Mouse (Mus musculus): ENCODE measurements around the gene Grm2. TPM values are rescaled to one million over a fixed set of nuclear protein-coding genes. Genes with fewer than 3 reads are reported as not detected.
"Not testable (repeated sequence)": the region's sequence is repeated elsewhere in the genome, so short reads cannot be mapped to it uniquely, and the experiment has no call there.

The Grm2 gene
- total RNA-seq, 1 experiment from 2014 or later: not detected

GRCm38 (mm10) chr9:106659935-106660334 is 4.1 kb upstream of the Grm2 start:
- ATAC-seq (replicated peaks in 1 of 2; ENCODE audit: insufficient read depth in 1 of 2, low FRiP score in 2 of 2, low TSS enrichment in 1 of 2, low read depth in 1 of 2, poor library complexity in 2 of 2, severe bottlenecking in 2 of 2): no peak

- ATAC-seq (replicated peaks in 1 of 2; ENCODE audit: insufficient read depth in 1 of 2, low FRiP score in 2 of 2, low TSS enrichment in 1 of 2, low read depth in 1 of 2, poor library complexity in 2 of 2, severe bottlenecking in 2 of 2): no peak
Observed at GRCm38 (mm10) chr9:106659441-106659840, 3.6 kb upstream of the Grm2 start.

- ATAC-seq (replicated peaks in 1 of 2; ENCODE audit: insufficient read depth in 1 of 2, low FRiP score in 2 of 2, low TSS enrichment in 1 of 2, low read depth in 1 of 2, poor library complexity in 2 of 2, severe bottlenecking in 2 of 2): no peak
Observed at GRCm38 (mm10) chr9:106657592-106657991, 1.7 kb upstream of the Grm2 start.

- ATAC-seq (replicated peaks in 1 of 2; ENCODE audit: insufficient read depth in 1 of 2, low FRiP score in 2 of 2, low TSS enrichment in 1 of 2, low read depth in 1 of 2, poor library complexity in 2 of 2, severe bottlenecking in 2 of 2): no peak
Observed at GRCm38 (mm10) chr9:106656820-106657219, 938 bp upstream of the Grm2 start.

- no peak for ATAC-seq (replicated peaks in 1 of 2; ENCODE audit: insufficient read depth in 1 of 2, low FRiP score in 2 of 2, low TSS enrichment in 1 of 2, low read depth in 1 of 2, poor library complexity in 2 of 2, severe bottlenecking in 2 of 2)
Observed at GRCm38 (mm10) chr9:106652720-106653119, 3.2 kb downstream of the Grm2 start.

DNA sequence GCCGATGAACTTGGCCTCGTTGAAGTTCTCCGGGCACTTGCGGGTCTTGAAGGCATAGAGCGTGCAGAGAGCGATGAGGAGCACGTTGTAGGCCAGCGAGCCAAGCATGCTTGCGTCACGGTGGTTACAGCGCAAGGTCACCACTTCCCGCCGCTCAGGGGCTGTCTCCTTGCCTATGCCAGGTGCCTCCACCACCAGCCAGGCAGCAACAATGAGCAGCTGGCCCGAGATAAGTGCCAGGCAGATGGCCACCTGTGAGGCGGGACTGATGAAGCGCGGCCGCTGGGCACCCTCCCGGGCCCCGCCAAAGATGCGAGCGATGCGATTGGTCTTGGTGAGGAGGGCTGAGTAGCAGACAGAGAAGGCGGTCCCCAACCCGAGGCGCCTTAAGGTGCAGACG is 8.7 kb downstream of the Grm2 start:
- ATAC-seq (replicated peaks in 1 of 2; ENCODE audit: insufficient read depth in 1 of 2, low FRiP score in 2 of 2, low TSS enrichment in 1 of 2, low read depth in 1 of 2, poor library complexity in 2 of 2, severe bottlenecking in 2 of 2): no peak

DNA sequence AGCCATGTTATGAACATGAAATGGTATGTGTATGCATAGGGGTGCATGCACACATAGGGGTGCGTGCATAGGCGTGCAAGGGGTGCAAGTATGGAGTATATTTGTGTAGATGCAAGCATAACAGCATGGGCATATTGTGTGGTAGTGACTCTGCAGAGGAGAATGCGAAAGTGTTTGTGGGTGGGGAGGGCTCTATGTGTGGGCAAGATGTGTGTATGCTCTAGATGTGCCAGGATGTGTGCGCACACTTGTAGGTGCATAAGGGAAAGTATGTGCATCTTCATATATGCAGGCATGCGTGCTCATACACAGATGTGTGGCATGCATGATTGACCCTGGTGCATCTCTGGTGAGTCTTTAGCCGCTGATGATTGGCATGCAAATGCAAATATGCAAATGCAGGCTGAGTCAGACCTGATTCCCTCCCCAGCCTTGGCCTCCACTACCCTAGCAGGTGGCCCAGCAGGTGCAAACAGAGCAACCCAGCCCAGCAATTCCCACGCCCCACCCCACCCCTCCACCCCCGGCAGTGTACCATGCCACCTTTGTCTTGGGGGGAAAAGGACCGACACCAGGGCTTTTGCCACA is 10.1 kb downstream of the Grm2 start:
- no peak for ATAC-seq (replicated peaks in 1 of 2; ENCODE audit: insufficient read depth in 1 of 2, low FRiP score in 2 of 2, low TSS enrichment in 1 of 2, low read depth in 1 of 2, poor library complexity in 2 of 2, severe bottlenecking in 2 of 2)

DNA sequence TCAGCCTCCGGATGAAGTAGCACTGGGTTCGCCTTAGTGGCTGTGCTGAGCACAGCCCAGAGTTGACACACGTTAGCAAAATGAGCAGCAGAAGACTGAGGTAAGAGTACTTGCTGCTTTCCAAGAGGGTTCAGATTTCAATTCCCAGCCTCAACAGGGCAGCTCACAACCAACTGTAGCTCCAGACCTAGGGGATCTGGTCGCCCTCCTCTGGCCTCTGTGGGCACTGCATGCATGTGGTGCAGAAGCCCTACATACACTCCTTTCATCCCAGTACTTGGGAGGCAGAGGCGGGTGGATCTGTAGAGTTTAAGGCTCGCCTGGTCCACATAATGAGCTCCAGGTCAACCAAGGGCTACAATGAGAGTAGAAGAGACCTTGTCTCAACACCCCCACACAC is 12.1 kb downstream of the Grm2 start:
- ATAC-seq (replicated peaks in 1 of 2; ENCODE audit: insufficient read depth in 1 of 2, low FRiP score in 2 of 2, low TSS enrichment in 1 of 2, low read depth in 1 of 2, poor library complexity in 2 of 2, severe bottlenecking in 2 of 2): no peak

DNA sequence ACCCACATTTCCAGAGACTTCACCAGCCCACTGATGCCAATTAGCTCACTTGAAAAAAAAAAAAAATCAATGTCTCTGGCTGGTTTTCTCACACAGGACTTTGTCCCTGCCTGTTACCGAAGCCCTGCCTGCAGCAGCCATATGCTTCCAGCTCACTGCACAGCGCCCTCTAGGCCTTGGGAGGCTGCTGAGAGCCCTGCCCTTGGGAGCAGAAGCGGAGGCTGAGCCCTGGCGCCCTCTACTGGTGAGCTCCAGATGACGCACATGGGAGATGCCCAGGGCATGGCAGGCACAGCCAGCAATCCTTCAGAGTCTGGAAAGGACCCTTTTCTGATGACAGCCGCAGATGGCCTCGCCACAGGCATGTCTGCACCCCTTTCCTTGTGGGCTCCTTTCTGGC is 12.8 kb downstream of the Grm2 start:
- ATAC-seq (replicated peaks in 1 of 2; ENCODE audit: insufficient read depth in 1 of 2, low FRiP score in 2 of 2, low TSS enrichment in 1 of 2, low read depth in 1 of 2, poor library complexity in 2 of 2, severe bottlenecking in 2 of 2): peak; percentile 81 to 85

- no peak for ATAC-seq (replicated peaks in 1 of 2; ENCODE audit: insufficient read depth in 1 of 2, low FRiP score in 2 of 2, low TSS enrichment in 1 of 2, low read depth in 1 of 2, poor library complexity in 2 of 2, severe bottlenecking in 2 of 2)
Observed at GRCm38 (mm10) chr9:106641346-106641745, 14.5 kb downstream of the Grm2 start.

GRCm38 (mm10) chr9:106638154-106638553 is 17.7 kb downstream of the Grm2 start:
- no peak for ATAC-seq (replicated peaks in 1 of 2; ENCODE audit: insufficient read depth in 1 of 2, low FRiP score in 2 of 2, low TSS enrichment in 1 of 2, low read depth in 1 of 2, poor library complexity in 2 of 2, severe bottlenecking in 2 of 2)

DNA sequence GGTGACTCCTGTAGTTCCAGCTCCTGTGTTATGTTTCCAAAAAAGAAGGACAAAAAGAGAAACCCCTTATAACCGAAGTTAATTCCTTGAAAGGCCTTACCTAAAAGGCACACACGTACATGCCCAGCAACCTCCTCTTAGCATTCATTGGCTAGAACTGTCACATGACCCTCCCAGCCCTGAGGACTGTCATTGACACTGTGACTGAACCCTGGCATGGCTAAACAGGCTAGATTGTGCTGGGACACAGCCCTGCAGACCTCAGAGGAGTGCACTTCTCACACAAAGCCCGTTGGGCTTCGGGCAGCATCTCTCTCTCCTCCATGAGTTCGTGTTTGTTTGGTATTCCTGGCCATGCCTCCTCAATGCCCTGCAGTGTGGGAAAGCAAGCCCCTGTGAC is 23.7 kb downstream of the Grm2 start:
- ATAC-seq (replicated peaks in 1 of 2; ENCODE audit: insufficient read depth in 1 of 2, low FRiP score in 2 of 2, low TSS enrichment in 1 of 2, low read depth in 1 of 2, poor library complexity in 2 of 2, severe bottlenecking in 2 of 2): no peak

GRCm38 (mm10) chr9:106627796-106628195 is 28.1 kb downstream of the Grm2 start:
- not testable (repeated sequence) for ATAC-seq (replicated peaks in 1 of 2; ENCODE audit: insufficient read depth in 1 of 2, low FRiP score in 2 of 2, low TSS enrichment in 1 of 2, low read depth in 1 of 2, poor library complexity in 2 of 2, severe bottlenecking in 2 of 2)

DNA sequence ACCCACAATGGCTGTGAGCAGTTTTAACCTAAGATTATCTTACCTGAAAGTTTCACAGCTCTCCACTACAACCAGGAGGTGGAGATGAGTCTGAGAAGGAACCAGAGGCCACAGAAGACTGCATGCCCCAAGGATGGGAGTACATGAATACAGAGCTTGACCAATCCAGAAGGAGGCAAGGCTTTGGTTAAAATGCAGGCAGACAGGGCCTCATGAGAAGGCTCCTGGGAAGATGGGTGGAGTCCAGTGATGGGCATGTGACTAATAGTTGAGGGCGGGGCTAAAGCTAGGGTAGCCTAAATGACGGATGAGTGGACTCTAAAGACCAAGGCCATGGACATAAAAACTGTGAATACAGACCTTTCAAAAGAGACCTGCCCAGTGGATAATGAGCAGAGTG is 29.6 kb downstream of the Grm2 start, which contains the start of gene Iqcf6:
Gene Iqcf6, plus strand, starts transcription at position 301 of the 400 bp plus-strand sequence.
- ATAC-seq (replicated peaks in 1 of 2; ENCODE audit: insufficient read depth in 1 of 2, low FRiP score in 2 of 2, low TSS enrichment in 1 of 2, low read depth in 1 of 2, poor library complexity in 2 of 2, severe bottlenecking in 2 of 2): no peak

DNA sequence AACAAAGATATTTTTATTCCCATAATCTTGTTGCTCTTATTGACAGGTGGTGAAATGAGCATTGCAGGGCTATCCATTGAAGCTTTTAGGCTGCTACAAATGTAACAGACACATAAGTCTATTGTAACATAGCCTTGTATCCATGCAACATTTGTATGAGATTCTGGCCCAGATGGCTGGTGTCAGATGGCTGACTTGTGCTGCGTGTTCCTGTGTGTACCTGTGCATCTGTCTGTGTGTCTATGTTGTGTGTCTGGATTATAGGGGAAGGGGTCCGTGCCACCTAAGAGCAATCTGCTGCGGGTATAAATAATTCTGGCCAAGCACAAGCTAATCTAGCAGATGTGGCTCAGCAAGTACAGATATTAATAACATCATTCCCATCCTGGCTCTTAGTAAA is 38.4 kb downstream of the Grm2 start:
- no peak for ATAC-seq (replicated peaks in 1 of 2; ENCODE audit: insufficient read depth in 1 of 2, low FRiP score in 2 of 2, low TSS enrichment in 1 of 2, low read depth in 1 of 2, poor library complexity in 2 of 2, severe bottlenecking in 2 of 2)

- no peak for ATAC-seq (replicated peaks in 1 of 2; ENCODE audit: insufficient read depth in 1 of 2, low FRiP score in 2 of 2, low TSS enrichment in 1 of 2, low read depth in 1 of 2, poor library complexity in 2 of 2, severe bottlenecking in 2 of 2)
Observed at GRCm38 (mm10) chr9:106616306-106616705, 39.6 kb downstream of the Grm2 start.

DNA sequence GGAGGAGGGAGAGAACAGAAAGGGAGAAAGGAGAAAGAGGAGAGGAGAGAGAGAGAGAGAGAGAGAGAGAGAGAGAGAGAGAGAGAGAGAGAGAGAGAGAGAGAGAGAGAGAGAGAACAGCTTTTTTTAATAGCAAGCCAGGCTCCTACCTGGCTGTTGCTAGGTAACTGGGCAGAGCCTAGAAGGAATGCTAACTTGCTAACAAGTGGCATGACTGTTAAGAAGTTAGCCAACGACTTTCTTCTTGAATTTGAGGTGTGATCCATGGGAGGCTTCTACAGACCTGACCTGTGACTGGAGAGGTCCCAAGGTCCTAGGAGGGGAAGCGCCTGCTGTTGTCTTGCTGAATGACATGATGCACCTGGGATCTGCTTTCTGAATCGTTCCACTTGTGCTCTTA is 41.3 kb downstream of the Grm2 start:
- ATAC-seq (replicated peaks in 1 of 2; ENCODE audit: insufficient read depth in 1 of 2, low FRiP score in 2 of 2, low TSS enrichment in 1 of 2, low read depth in 1 of 2, poor library complexity in 2 of 2, severe bottlenecking in 2 of 2): no peak

GRCm38 (mm10) chr9:106613951-106614350 is 41.9 kb downstream of the Grm2 start:
- no peak for ATAC-seq (replicated peaks in 1 of 2; ENCODE audit: insufficient read depth in 1 of 2, low FRiP score in 2 of 2, low TSS enrichment in 1 of 2, low read depth in 1 of 2, poor library complexity in 2 of 2, severe bottlenecking in 2 of 2)

DNA sequence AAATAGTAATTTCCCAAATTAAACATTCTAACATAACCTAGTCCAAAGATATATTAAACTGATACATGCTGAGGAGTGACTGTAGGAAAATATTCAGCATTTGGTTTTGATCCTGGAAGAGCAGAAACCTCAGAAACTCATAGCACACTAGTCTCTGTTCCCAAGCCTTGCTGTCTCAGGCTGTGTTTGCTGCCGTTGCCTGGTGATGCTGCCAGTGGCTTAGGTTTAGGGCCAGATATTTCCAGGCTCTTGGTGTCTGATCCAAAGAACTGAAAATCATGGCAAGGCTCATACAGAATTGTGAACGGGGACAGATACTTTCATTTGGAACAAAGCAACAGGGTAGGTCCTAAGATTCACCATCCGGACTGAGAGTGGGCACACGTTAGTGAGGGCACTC is 45.2 kb downstream of the Grm2 start:
- no peak for ATAC-seq (replicated peaks in 1 of 2; ENCODE audit: insufficient read depth in 1 of 2, low FRiP score in 2 of 2, low TSS enrichment in 1 of 2, low read depth in 1 of 2, poor library complexity in 2 of 2, severe bottlenecking in 2 of 2)

GRCm38 (mm10) chr9:106600546-106600945 is 55.3 kb downstream of the Grm2 start:
- ATAC-seq (replicated peaks in 1 of 2; ENCODE audit: insufficient read depth in 1 of 2, low FRiP score in 2 of 2, low TSS enrichment in 1 of 2, low read depth in 1 of 2, poor library complexity in 2 of 2, severe bottlenecking in 2 of 2): no peak

Data from hematopoietic stem cell, adult 5-6 weeks (primary cell).